Mouse (Mus musculus): ENCODE measurements around the gene Hcrt. TPM values are rescaled to one million over a fixed set of nuclear protein-coding genes. Genes with fewer than 3 reads are reported as not detected.
A peak's percentile ranks its signal among the peaks of the same experiment; 100 is the strongest.

The Hcrt gene
- polyA plus RNA-seq, 1 experiment from 2014 or later = not detected

DNA sequence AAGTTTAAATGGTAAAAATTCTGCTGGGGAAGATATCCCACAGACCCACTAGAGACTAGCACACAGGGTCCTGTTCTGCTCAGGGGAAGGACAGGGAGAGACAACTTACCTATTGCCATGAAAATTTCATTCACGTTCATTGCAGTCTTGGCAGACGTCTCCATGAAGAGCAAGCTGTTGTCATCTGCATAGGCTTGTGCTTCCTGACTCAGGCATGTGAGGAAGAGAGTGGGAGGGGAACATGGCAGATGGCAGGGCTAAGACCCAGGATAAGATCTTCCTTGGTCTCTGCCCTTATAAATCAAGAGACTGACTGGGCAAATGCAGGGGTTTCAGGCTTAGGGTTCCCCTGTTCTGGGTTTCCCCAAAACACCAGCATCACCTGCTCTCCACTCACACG, 46.1 kb downstream of the Hcrt start:
- ATAC-seq (ENCODE audit: insufficient number of reproducible peaks, insufficient read depth, low FRiP score, low read depth) = no peak
- H3K9ac ChIP-seq (ENCODE audit: low read length) = no peak overlapping the region
- no peak overlapping the region for H3K4me3 ChIP-seq (ENCODE audit: control insufficient read depth in 1 of 2, insufficient read depth in 1 of 2, low read depth in 1 of 2, low read length in 2 of 2)
- WGBS = 75% methylated on average over 3 of the region's 3 CpGs
- H3K4me1 ChIP-seq (ENCODE audit: control insufficient read depth in 2 of 2, insufficient read depth in 2 of 2, low read length in 2 of 2) = peaks cover 33 to 40% of the 10 kb centered on the region in 2 experiments
- no peaks in the 10 kb centered on the region for H3K9me3 ChIP-seq (ENCODE audit: control insufficient read depth, low read length)
- no peaks in the 10 kb centered on the region for H3K27me3 ChIP-seq (ENCODE audit: control insufficient read depth, insufficient read depth, low read length)
- no peak overlapping the region for H3K27ac ChIP-seq (replicated peaks in 1 of 2; ENCODE audit: control insufficient read depth in 1 of 2, insufficient read depth in 1 of 2, low read depth in 2 of 2, low read length in 2 of 2)
- no peak overlapping the region for H3K4me2 ChIP-seq (ENCODE audit: low read length)
- peaks cover 53% of the 10 kb centered on the region for H3K36me3 ChIP-seq (ENCODE audit: control insufficient read depth, insufficient read depth, low read length)

DNA sequence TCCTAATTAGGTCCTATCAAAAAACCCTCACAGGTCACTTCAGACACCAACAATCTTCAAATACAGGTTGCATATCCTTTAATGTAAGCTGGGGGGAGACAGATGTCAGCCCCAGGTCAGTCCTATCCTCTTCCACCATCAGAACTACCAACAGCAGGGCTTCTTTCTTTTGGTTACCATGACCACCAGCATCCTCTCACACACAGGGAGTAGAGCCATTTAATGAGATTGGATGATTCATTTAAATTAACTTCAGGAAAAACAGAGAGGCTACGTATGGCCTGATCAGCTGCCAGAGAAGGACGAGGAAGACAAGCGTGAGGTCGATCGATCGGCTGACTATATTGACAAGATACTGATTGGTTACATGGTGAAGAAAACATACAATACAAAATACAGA, 47.8 kb downstream of the Hcrt start:
- 93% methylated on average over 6 of the region's 6 CpGs for WGBS
- Histone ChIP-seq H3K36me3 (ENCODE audit: control insufficient read depth, insufficient read depth, low read length) (peaks cover 59% of the 10 kb centered on the region), H3K27me3 (ENCODE audit: control insufficient read depth, insufficient read depth, low read length) (no peaks in the 10 kb centered on the region), H3K9me3 (ENCODE audit: control insufficient read depth, low read length) (no peaks in the 10 kb centered on the region), H3K9ac (ENCODE audit: low read length) (no peak overlapping the region), H3K4me1 (ENCODE audit: control insufficient read depth in 2 of 2, insufficient read depth in 2 of 2, low read length in 2 of 2) (peaks cover 22 to 30% of the 10 kb centered on the region in 2 experiments), H3K4me3 (ENCODE audit: control insufficient read depth in 1 of 2, insufficient read depth in 1 of 2, low read depth in 1 of 2, low read length in 2 of 2) (no peak overlapping the region), H3K27ac (replicated peaks in 1 of 2; ENCODE audit: control insufficient read depth in 1 of 2, insufficient read depth in 1 of 2, low read depth in 2 of 2, low read length in 2 of 2) (no peak overlapping the region), H3K4me2 (ENCODE audit: low read length) (no peak overlapping the region)
- no peak for ATAC-seq (ENCODE audit: insufficient number of reproducible peaks, insufficient read depth, low FRiP score, low read depth)

DNA sequence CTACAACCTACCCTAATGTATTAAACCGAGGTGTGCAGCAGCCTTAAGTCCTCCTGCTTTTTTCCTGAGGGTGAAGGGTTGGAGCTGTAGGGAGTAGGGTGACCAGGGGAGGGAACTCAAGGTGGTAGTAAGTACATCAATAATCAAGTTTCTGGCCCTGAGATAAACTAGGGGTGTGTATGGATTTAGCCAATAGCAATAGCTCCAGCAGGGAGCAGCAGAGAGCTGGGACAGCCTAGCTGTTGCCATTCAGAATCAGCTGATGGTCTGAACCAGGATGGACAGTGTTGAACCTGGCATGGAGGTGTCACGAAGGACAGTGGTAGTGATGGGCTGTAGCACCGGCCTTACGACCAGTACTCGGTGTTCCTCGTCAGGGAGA, 48.2 kb downstream of the Hcrt start:
- Histone ChIP-seq H3K36me3 (ENCODE audit: control insufficient read depth, insufficient read depth, low read length) (peaks cover 60% of the 10 kb centered on the region), H3K4me1 (ENCODE audit: control insufficient read depth in 2 of 2, insufficient read depth in 2 of 2, low read length in 2 of 2) (peaks cover 19 to 26% of the 10 kb centered on the region in 2 experiments), H3K9me3 (ENCODE audit: control insufficient read depth, low read length) (no peaks in the 10 kb centered on the region), H3K9ac (ENCODE audit: low read length) (peak overlapping the region; percentile 65), H3K27me3 (ENCODE audit: control insufficient read depth, insufficient read depth, low read length) (no peaks in the 10 kb centered on the region), H3K4me2 (ENCODE audit: low read length) (peak overlapping the region; percentile 68), H3K4me3 (ENCODE audit: control insufficient read depth in 1 of 2, insufficient read depth in 1 of 2, low read depth in 1 of 2, low read length in 2 of 2) (peak overlapping the region in 1 of 2 experiments; percentile 33; a peak in 1 of 4 replicates), H3K27ac (replicated peaks in 1 of 2; ENCODE audit: control insufficient read depth in 1 of 2, insufficient read depth in 1 of 2, low read depth in 2 of 2, low read length in 2 of 2) (peak overlapping the region in 1 of 2 experiments; percentile 72; a peak in 2 of 4 replicates)
- ATAC-seq (ENCODE audit: insufficient number of reproducible peaks, insufficient read depth, low FRiP score, low read depth) = no peak
- WGBS = 41% methylated on average over 6 of the region's 6 CpGs

DNA sequence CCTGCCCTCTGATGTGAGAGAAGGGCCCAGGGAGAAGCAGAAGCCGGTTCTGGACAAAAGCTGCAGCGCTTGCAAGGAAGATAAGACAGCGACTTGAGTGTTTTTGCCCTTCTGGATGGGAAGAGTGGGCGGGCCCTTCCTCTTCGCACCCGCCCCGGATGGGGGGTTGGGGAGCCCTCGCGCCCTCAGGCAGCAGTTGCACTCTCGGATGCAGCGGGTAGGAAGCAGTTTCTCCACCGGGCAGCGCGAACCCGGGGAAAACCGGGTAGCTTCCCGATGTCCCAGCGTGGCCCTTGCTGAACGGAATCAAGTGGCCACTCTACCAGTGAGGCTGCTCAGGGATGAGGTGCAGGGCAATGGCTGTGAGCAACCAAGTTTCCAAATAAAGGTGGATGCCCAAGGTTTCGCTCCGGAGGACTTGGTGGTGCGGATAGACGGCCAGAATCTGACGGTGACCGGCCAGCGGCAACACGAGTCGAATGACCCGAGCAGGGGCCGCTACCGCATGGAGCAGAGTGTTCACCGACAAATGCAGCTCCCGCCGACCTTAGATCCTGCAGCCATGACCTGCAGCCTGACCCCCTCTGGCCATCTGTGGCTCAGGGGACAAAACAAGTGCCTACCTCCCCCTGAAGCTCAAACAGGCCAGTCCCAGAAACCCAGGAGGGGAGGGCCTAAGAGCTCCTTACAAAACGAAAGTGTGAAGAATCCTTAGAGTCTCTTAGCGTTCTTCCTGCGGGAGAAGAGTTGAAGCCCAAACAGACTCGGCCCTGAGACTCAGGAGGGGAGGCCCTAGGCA, 48.8 kb downstream of the Hcrt start, which contains the start of gene Hspb9:
Hspb9 (plus strand) TSS at position 116 of the 799 bp plus-strand sequence.
- Histone ChIP-seq H3K4me3 (ENCODE audit: control insufficient read depth in 1 of 2, insufficient read depth in 1 of 2, low read depth in 1 of 2, low read length in 2 of 2) (peak within 1 kb of the TSS; percentile 27 to 33), H3K9ac (ENCODE audit: low read length) (peak within 1 kb of the TSS; percentile 65), H3K27ac (replicated peaks in 1 of 2; ENCODE audit: control insufficient read depth in 1 of 2, insufficient read depth in 1 of 2, low read depth in 2 of 2, low read length in 2 of 2) (peak within 1 kb of the TSS; percentile 61 to 72), H3K4me1 (ENCODE audit: control insufficient read depth in 2 of 2, insufficient read depth in 2 of 2, low read length in 2 of 2) (peaks cover 19 to 25% of the 10 kb centered on the region in 2 experiments), H3K36me3 (ENCODE audit: control insufficient read depth, insufficient read depth, low read length) (peaks cover 60% of the 10 kb centered on the region), H3K27me3 (ENCODE audit: control insufficient read depth, insufficient read depth, low read length) (no peaks in the 10 kb centered on the region), H3K4me2 (ENCODE audit: low read length) (peak within 1 kb of the TSS; percentile 68), H3K9me3 (ENCODE audit: control insufficient read depth, low read length) (no peaks in the 10 kb centered on the region)
- ATAC-seq (ENCODE audit: insufficient number of reproducible peaks, insufficient read depth, low FRiP score, low read depth) = 0 out of 2 replicates have a peak, but pooled peaks have one; percentile 8
- 5% methylated on average over 38 of the region's 38 CpGs for WGBS

DNA sequence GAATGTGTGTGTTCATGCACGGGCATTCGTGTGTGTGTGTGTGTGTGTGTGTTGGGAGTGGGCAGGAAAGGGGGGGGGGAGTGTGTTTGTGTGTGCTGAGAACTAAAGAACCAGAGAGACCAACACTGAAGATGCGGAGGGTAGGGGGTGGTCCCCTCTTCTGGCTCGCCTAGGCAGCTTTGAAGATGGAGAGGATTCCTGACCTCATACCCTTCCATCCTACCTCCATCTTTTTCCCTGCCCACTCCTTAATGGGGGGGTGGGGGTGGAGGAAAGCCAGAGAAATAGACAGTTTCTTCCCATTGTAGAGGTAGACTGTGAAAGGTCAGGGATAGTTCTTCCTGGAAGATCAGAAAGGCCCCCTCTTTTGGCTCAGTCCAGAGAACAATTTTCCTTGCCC, 49.6 kb downstream of the Hcrt start:
- no peak for ATAC-seq (ENCODE audit: insufficient number of reproducible peaks, insufficient read depth, low FRiP score, low read depth)
- Histone ChIP-seq H3K36me3 (ENCODE audit: control insufficient read depth, insufficient read depth, low read length) (peaks cover 60% of the 10 kb centered on the region), H3K27ac (replicated peaks in 1 of 2; ENCODE audit: control insufficient read depth in 1 of 2, insufficient read depth in 1 of 2, low read depth in 2 of 2, low read length in 2 of 2) (peak overlapping the region; percentile 61 to 72), H3K4me1 (ENCODE audit: control insufficient read depth in 2 of 2, insufficient read depth in 2 of 2, low read length in 2 of 2) (peaks cover 19 to 25% of the 10 kb centered on the region in 2 experiments), H3K9me3 (ENCODE audit: control insufficient read depth, low read length) (no peaks in the 10 kb centered on the region), H3K4me2 (ENCODE audit: low read length) (peak overlapping the region; percentile 68), H3K27me3 (ENCODE audit: control insufficient read depth, insufficient read depth, low read length) (no peaks in the 10 kb centered on the region), H3K9ac (ENCODE audit: low read length) (peak overlapping the region; percentile 65; the same call in 1 of the 2 replicates), H3K4me3 (ENCODE audit: control insufficient read depth in 1 of 2, insufficient read depth in 1 of 2, low read depth in 1 of 2, low read length in 2 of 2) (peak overlapping the region in 1 of 2 experiments; percentile 33; a peak in 1 of 4 replicates)
- WGBS = 63% methylated on average over 4 of the region's 4 CpGs

DNA sequence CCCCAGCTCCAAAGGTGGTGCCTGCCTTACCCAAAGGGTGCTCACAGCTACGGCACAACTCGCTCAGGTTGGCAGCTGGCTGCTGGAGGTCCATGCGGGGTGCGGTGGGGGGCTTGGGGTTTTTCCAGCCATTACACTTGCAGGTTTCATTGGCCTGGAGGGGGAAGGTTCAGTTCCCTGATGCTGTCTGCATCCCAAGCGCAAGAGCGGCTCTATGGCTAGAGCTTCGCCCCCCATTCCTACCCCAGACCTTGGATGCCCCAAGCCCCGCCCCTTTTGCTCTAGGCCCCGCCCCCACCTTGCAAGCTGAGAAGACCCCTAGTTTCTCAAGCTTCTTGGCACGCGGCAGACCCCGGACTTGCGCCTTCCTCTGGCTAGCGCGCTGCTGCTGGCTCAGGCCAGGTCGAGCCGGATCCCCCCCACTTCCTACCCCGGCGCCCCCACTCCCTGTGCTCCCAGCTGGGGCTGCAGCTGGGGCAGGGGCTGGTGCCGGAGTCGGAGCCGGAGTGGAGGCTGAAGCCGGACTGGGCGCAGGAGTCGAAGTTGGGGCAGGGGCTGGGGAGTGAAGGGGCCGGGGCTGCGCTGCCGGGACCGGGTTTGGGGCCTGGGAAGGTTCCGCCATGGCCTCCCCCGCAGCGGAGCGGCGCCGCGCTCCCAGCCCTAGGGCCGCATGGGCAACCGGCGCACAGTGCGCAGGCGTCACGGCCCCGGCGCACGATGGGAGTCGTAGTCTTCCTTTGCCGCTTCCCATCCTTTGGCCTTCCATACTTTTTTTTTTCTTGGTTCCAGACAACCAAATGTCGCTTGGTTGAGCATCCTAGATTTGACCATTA, 50.7 kb downstream of the Hcrt start, which contains the start of gene Kat2a:
Kat2a (minus strand) TSS at position 683 of the 833 bp plus-strand sequence.
- Histone ChIP-seq H3K9me3 (ENCODE audit: control insufficient read depth, low read length) (no peaks in the 10 kb centered on the region), H3K27me3 (ENCODE audit: control insufficient read depth, insufficient read depth, low read length) (no peaks in the 10 kb centered on the region), H3K4me2 (ENCODE audit: low read length) (peak within 1 kb of the TSS; percentile 76), H3K9ac (ENCODE audit: low read length) (peak within 1 kb of the TSS; percentile 94), H3K4me1 (ENCODE audit: control insufficient read depth in 2 of 2, insufficient read depth in 2 of 2, low read length in 2 of 2) (peaks cover 19 to 25% of the 10 kb centered on the region in 2 experiments), H3K4me3 (ENCODE audit: control insufficient read depth in 1 of 2, insufficient read depth in 1 of 2, low read depth in 1 of 2, low read length in 2 of 2) (peak within 1 kb of the TSS; percentile 91), H3K27ac (replicated peaks in 1 of 2; ENCODE audit: control insufficient read depth in 1 of 2, insufficient read depth in 1 of 2, low read depth in 2 of 2, low read length in 2 of 2) (peak within 1 kb of the TSS; percentile 61 to 72), H3K36me3 (ENCODE audit: control insufficient read depth, insufficient read depth, low read length) (peaks cover 60% of the 10 kb centered on the region)
- 2% methylated on average over 47 of the region's 48 CpGs for WGBS
- ATAC-seq (ENCODE audit: insufficient number of reproducible peaks, insufficient read depth, low FRiP score, low read depth) = peak; percentile 71

Data from heart, embryonic 14.5 days (tissue).